8 mouse cellular contexts compared by ENCODE assay signal in the genomic region with DNA sequence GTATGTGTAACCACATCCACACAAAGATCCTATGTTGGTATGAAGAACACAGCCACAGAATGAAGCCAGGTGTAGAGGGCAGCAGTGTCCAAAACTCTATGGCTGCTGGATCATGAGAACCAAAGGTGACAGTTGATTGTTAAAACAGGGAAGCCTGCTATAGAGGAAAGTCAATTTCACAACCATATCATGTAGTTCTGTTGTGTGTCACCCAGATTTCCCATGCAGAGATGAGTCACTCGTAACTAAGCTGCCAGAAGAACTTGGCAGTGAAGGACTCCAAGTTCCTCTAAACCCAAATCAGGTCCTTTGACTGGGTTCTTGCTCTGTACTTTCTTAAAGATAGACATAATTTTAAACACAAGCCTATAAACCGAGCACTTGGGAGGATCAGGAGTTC. TPM values are rescaled to one million over a fixed set of nuclear protein-coding genes. Genes with fewer than 3 reads are reported as not detected.
DNase-seq lines count a peak whose midpoint lies in the region; ATAC-seq and TF ChIP-seq lines count a peak whose summit lies in the region.
"Had no signal": no experiment of that assay in that cellular context is flagged by ENCODE, and none has a peak within 500 bp of the region (broad histone marks: within the 10 kb centered on the region; RNA-seq: fewer than 3 reads in every experiment).

No protein-coding gene starts in this region.

- TF ChIP-seq CTCF in heart, adult 2 months (IDR thresholded peaks at IDR 0.05) = no peak
- TF ChIP-seq CTCF in CH12.LX (conservative IDR thresholded peaks at IDR 0.05 in 1 of 2, IDR thresholded peaks at IDR 0.05 in 1 of 2; ENCODE audit: low read depth in 2 of 2, low read length in 2 of 2) = no peak

- TF ChIP-seq RAD21 in CH12.LX (IDR thresholded peaks at IDR 0.05; ENCODE audit: low read depth, low read length) = no peak

- H3K79me2 ChIP-seq in heart, adult 2 months (replicated peaks; ENCODE audit: control insufficient read depth, insufficient read depth, low read length) = no peaks in the 10 kb centered on the region
- H3K79me2 ChIP-seq in CH12.LX (replicated peaks; ENCODE audit: control insufficient read depth, extremely low read depth, insufficient read depth, poor library complexity, severe bottlenecking) = no peaks in the 10 kb centered on the region

- TF ChIP-seq POLR2A in heart, adult 2 months (IDR thresholded peaks at IDR 0.05; ENCODE audit: insufficient read depth, low read depth, low read length) = no peak
- TF ChIP-seq POLR2A in CH12.LX (IDR thresholded peaks at IDR 0.05; ENCODE audit: low read depth, low read length) = no peak

- H3K4me1 ChIP-seq in heart, adult 2 months (ENCODE audit: control insufficient read depth, insufficient read depth, low read length) = peaks cover 6% of the 10 kb centered on the region; the same call in 1 of the 2 replicates
- peaks cover 9% of the 10 kb centered on the region; the same call in 1 of the 2 replicates for H3K4me1 ChIP-seq in heart, embryonic 12.5 days (replicated peaks)
- peaks cover 2 to 30% of the 10 kb centered on the region in 2 experiments; a peak in 3 of 4 replicates for H3K4me1 ChIP-seq in CH12.LX (ENCODE audit: control insufficient read depth in 1 of 2, insufficient read depth in 2 of 2)
- no peaks in the 10 kb centered on the region for H3K4me1 ChIP-seq in kidney, embryonic 15.5 days

- no peak overlapping the region; the same call in 1 of the 2 replicates for H3K27ac ChIP-seq in heart, adult 2 months
- no peak overlapping the region for H3K27ac ChIP-seq in heart, embryonic 12.5 days (ENCODE audit: poor library complexity, severe bottlenecking)
- no peak overlapping the region for H3K27ac ChIP-seq in CH12.LX (ENCODE audit: insufficient read depth, low read depth)
- no peak overlapping the region for H3K27ac ChIP-seq in kidney, embryonic 15.5 days
- H3K27ac ChIP-seq: midbrain, embryonic 15.5 days had no signal

- no peaks in the 10 kb centered on the region for H3K27me3 ChIP-seq in heart, adult 2 months (ENCODE audit: control insufficient read depth, insufficient read depth, low read length)
- H3K27me3 ChIP-seq in heart, embryonic 12.5 days (replicated peaks) = no peaks in the 10 kb centered on the region
- no peaks in the 10 kb centered on the region for H3K27me3 ChIP-seq in CH12.LX (replicated peaks)
- H3K27me3 ChIP-seq in kidney, embryonic 15.5 days = no peaks in the 10 kb centered on the region
- H3K27me3 ChIP-seq: midbrain, embryonic 15.5 days had no signal

- in situ Hi-C loops in CH12.LX (cut with MboI; ENCODE audit: low pct_ligation_motif_present, low pct_unique_long_range_greater_than_20kb, low sequenced_read_pairs) = no loop called here

- no peak overlapping the region for H3K9ac ChIP-seq in heart, adult 2 months (ENCODE audit: low read depth, low read length)
- H3K9ac ChIP-seq in heart, embryonic 12.5 days = no peak overlapping the region
- H3K9ac ChIP-seq in CH12.LX (ENCODE audit: insufficient read depth, low read depth) = no peak overlapping the region
- no peak overlapping the region for H3K9ac ChIP-seq in kidney, embryonic 15.5 days
- H3K9ac ChIP-seq: midbrain, embryonic 15.5 days had no signal

- ATAC-seq in heart, embryonic 12.5 days (ENCODE audit: insufficient number of reproducible peaks, low FRiP score) = no peak
- ATAC-seq in kidney, embryonic 15.5 days (replicated peaks; ENCODE audit: low FRiP score) = no peak
- ATAC-seq: midbrain, embryonic 15.5 days had no signal

- H3K4me2 ChIP-seq in heart, embryonic 12.5 days = no peak overlapping the region
- H3K4me2 ChIP-seq in CH12.LX (ENCODE audit: insufficient read depth, low read depth, poor library complexity, severe bottlenecking) = no peak overlapping the region
- H3K4me2 ChIP-seq in kidney, embryonic 15.5 days = no peak overlapping the region
- H3K4me2 ChIP-seq: midbrain, embryonic 15.5 days had no signal

- H3K9me3 ChIP-seq in heart, embryonic 12.5 days (replicated peaks) = no peaks in the 10 kb centered on the region
- no peaks in the 10 kb centered on the region for H3K9me3 ChIP-seq in CH12.LX (replicated peaks; ENCODE audit: low read length)
- H3K9me3 ChIP-seq in kidney, embryonic 15.5 days (replicated peaks) = no peaks in the 10 kb centered on the region
- H3K9me3 ChIP-seq: midbrain, embryonic 15.5 days had no signal

- intact Hi-C loops in heart, adult 2 months (cut with DNase I) = loop anchor here (5.0 kb wide), 1 partner anchor 39 kb away; a partner anchor contains a TSS

- no peak for TF ChIP-seq EP300 in heart, adult 2 months (IDR thresholded peaks at IDR 0.05; ENCODE audit: insufficient read depth, low read depth, low read length)
- no peak for TF ChIP-seq EP300 in CH12.LX (IDR thresholded peaks at IDR 0.05; ENCODE audit: low read length)

- DNase-seq in heart, adult 2 months = peak; percentile 30 to 46
- peak; percentile 4 for DNase-seq in CH12.LX (ENCODE audit: extremely low read depth)
- DNase-seq in c-Kit-positive CD71-negative TER-119-negative erythroid progenitor cells, embryonic 14.5 days (ENCODE audit: low read depth) = peak; percentile 13
- DNase-seq in lung, postnatal 36 days = peak; percentile 56
- DNase-seq in testis, postnatal 14 days (ENCODE audit: low spot score) = no peak

- no peak overlapping the region for H3K4me3 ChIP-seq in heart, adult 2 months
- no peak overlapping the region for H3K4me3 ChIP-seq in heart, embryonic 12.5 days
- no peak overlapping the region for H3K4me3 ChIP-seq in CH12.LX (replicated peaks in 1 of 3; ENCODE audit: low read depth in 2 of 3, low read length in 2 of 3, poor library complexity in 1 of 3)
- no peak overlapping the region for H3K4me3 ChIP-seq in kidney, embryonic 15.5 days (replicated peaks)
- H3K4me3 ChIP-seq: midbrain, embryonic 15.5 days had no signal

- dilution Hi-C loops in CH12.LX (cut with MboI; ENCODE audit: extremely low pct_ligation_motif_present, extremely low pct_unique_long_range_greater_than_20kb, low sequenced_read_pairs) = no loop called here

- H3K36me3 ChIP-seq in heart, adult 2 months (ENCODE audit: control insufficient read depth, insufficient read depth, low read length) = no peaks in the 10 kb centered on the region
- H3K36me3 ChIP-seq in heart, embryonic 12.5 days = no peaks in the 10 kb centered on the region
- H3K36me3 ChIP-seq in CH12.LX (replicated peaks in 1 of 2; ENCODE audit: control insufficient read depth in 1 of 2, insufficient read depth in 1 of 2, low read length in 1 of 2) = no peaks in the 10 kb centered on the region
- H3K36me3 ChIP-seq in kidney, embryonic 15.5 days = no peaks in the 10 kb centered on the region
- H3K36me3 ChIP-seq: midbrain, embryonic 15.5 days had no signal

- WGBS in heart, adult 2 months = 42% methylated on average over 2 of the region's 2 CpGs
- 76% methylated on average over 2 of the region's 2 CpGs for WGBS in heart, embryonic 12.5 days
- 70% methylated on average over 2 of the region's 2 CpGs for WGBS in kidney, embryonic 15.5 days

TF ChIP-seq in CH12.LX, 34 proteins besides CTCF, POLR2A, EP300 and RAD21:
- TF ChIP-seq SIN3A (IDR thresholded peaks at IDR 0.05; ENCODE audit: low read length) (no peak), ZNF384 (IDR thresholded peaks at IDR 0.05; ENCODE audit: low read depth, low read length) (no peak), UBTF (IDR thresholded peaks at IDR 0.05; ENCODE audit: low read depth, low read length) (no peak), IRF4 (IDR thresholded peaks at IDR 0.05; ENCODE audit: low read depth, low read length) (no peak), CHD1 (IDR thresholded peaks at IDR 0.05; ENCODE audit: low read depth, low read length) (no peak), TBP (conservative IDR thresholded peaks at IDR 0.05; ENCODE audit: low read depth, low read length) (no peak), ETS1 (conservative IDR thresholded peaks at IDR 0.05; ENCODE audit: low read depth, low read length) (no peak), NRF1 (IDR thresholded peaks at IDR 0.05; ENCODE audit: low read depth, low read length) (no peak), RCOR1 (conservative IDR thresholded peaks at IDR 0.05; ENCODE audit: low read depth, low read length) (no peak), ZKSCAN1 (IDR thresholded peaks at IDR 0.05; ENCODE audit: borderline replicate concordance, low read depth, low read length) (no peak), MAFK (IDR thresholded peaks at IDR 0.05; ENCODE audit: insufficient replicate concordance, low read length) (no peak), MXI1 (IDR thresholded peaks at IDR 0.05; ENCODE audit: low read depth, low read length) (no peak), MAX (IDR thresholded peaks at IDR 0.05; ENCODE audit: low read length) (no peak), CHD2 (IDR thresholded peaks at IDR 0.05; ENCODE audit: low read length) (no peak), TCF12 (IDR thresholded peaks at IDR 0.05; ENCODE audit: low read depth, low read length) (no peak), ZMIZ1 (IDR thresholded peaks at IDR 0.05; ENCODE audit: low read depth, low read length) (no peak)

RNA-seq across cellular contexts. Expression of a gene that starts 38.6 kb away (rescaled TPM):
- 1 to 10 TPM; 7.1 to 9.8 TPM for total RNA-seq in heart, adult 2 months (2021)
- 4.1 and 6.5 TPM in 2 replicates for polyA plus RNA-seq in heart, adult 2 months (2012; rRNA removed)
- 48.8 and 49.4 TPM in 2 replicates for polyA plus RNA-seq in heart, embryonic 12.5 days (2016; fragmentation: Nextera tagmentation; extraction: Ambion mirVana)
- total RNA-seq in CH12.LX (2012; rRNA removed) (9.4 and 11.4 TPM in 2 replicates), CH12.LX (2014; rRNA removed) (17.7 and 17.9 TPM in 2 replicates)
- polyA plus RNA-seq in CH12.LX (2012; ENCODE audit: insufficient read length, low read depth) = 19.8 and 21.3 TPM in 2 replicates
- polyA plus RNA-seq in kidney, embryonic 15.5 days (2015; fragmentation: Nextera tagmentation; extraction: Ambion mirVana) = 6.2 and 6.8 TPM in 2 replicates
